Mouse (Mus musculus) cerebellum, adult 11-12 months (tissue): ENCODE results near the gene Btbd17.

Experiments used
- DNase-seq: peaks from one replicate; pipeline ENCODE4 v3.0.0; 2022

Btbd17 gene

DNA sequence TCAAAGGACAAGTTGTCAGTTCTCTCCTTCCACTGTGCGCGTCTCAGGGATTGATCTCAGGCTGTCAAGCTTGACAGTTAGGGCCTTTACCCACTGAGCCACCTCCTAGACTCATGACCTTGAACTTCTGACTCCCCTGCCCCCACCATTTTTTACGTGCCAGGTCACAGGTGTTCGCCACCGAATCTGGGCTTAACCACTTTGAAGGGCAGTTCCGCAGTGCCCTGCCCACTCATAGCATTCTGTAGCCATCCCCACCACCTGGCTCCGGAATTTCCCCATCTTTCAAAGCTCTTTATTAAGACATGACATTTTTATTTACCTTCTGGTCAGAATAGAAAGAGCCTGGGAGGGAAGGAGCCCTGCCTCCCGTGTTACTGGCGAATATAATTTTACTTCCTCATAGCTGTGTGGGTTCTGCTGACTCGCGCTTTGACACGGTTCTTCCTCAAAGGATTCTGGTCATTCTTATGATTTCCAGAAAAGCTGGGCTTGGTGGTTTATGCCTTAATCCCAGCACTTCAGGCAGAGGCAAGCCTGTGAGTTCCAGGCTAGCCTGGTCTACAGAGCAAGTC lies 48.1 kb downstream of the Btbd17 start:
- no peak for DNase-seq

DNA sequence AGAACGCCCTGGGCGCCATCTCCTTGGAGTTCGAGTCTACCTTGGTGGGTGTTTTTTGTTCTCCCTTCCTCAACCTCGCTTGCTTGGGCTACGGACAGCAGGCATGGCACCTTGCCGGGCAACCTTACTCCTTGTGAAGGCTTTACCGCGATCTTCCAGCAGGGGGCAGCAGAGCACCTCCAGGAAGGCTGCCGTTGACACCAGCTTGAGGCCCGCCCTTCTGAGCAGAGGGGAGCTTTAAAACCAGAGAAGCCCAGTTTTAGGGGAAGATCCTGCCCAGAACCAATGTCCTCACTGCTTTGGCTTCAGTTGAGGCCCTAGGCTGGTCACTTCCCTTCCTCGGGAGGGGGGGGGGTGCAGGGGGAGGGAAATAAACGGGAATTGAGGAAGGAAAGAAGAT lies 50.6 kb downstream of the Btbd17 start:
- peak; percentile 88 for DNase-seq

DNA sequence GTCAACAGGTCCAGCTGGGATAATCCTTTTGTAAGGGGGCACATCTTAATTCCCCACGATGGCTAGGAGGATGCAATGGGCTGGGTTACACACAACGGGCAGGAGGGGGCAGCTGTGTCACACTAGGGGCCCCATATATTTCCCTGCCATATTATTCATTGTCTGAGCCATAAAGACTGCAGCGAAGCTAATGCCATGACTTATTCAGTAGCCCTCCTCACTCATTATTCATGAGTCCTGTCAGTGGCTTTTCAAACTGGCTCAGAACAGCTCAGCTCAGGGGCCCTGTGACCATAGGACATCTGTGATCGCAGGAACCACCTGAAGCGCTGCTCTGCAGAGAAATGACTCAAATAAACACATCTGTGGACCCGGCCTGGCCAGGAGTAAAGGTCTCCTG lies 54.3 kb downstream of the Btbd17 start:
- DNase-seq = no peak
